Mouse (Mus musculus) ES-E14 (cell line): Measurements from ENCODE around the gene Tgfbr3.

Experiments
- CHD2 ChIP-seq: IDR thresholded peaks from 2 replicates; pipeline ENCODE4 v1.6.1; 2014; ENCODE audit warnings: mild to moderate bottlenecking, low read depth, low read length, inconsistent platforms
- HCFC1 ChIP-seq: IDR thresholded peaks from 2 replicates; pipeline ENCODE4 v1.6.1; 2012; ENCODE audit warnings: low read length, inconsistent platforms, borderline replicate concordance; ENCODE audit not compliant: insufficient read depth
- ZC3H11A ChIP-seq: IDR thresholded peaks from 2 replicates; pipeline ENCODE4 v1.6.1; 2012; ENCODE audit warnings: low read depth, mild to moderate bottlenecking, inconsistent platforms, low read length, borderline replicate concordance

- no peak for TF ChIP-seq CHD2
- TF ChIP-seq ZC3H11A, result no peak
- no peak for TF ChIP-seq HCFC1
Measured at GRCm38 (mm10) chr5:107221892-107222669, 67.3 kb downstream of the Tgfbr3 start.
